ENCODE assay signal across 11 mouse cellular contexts in the genomic region with DNA sequence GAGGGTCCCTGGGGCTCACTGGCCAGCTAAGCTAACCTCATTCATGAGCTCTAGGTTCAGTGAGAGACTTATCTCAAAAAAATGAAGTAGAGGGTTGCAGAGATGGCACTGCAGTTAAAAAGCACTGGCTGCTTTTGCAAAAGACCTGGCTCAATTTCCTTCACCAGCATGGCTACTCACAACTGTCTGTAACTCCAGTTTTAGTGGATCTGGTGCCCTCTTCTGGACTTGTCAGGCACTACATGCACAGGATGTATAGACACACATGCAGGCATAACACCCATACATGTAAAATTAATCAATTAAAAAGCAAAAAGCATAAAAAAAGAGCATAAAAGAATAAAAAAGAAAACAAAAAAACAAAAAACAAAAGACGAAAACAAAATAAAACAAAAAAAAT.
DNase-seq lines count a peak whose midpoint lies in the region; ATAC-seq and TF ChIP-seq lines count a peak whose summit lies in the region.
"Had no signal": no experiment of that assay in that cellular context is flagged by ENCODE, and none has a peak within 500 bp of the region (broad histone marks: within the 10 kb centered on the region; RNA-seq: fewer than 3 reads in every experiment).

No protein-coding gene starts in this region.

- no peaks in the 10 kb centered on the region for H3K36me3 ChIP-seq in liver, embryonic 12.5 days
- no peaks in the 10 kb centered on the region for H3K36me3 ChIP-seq in stomach, postnatal 0 days (ENCODE audit: control insufficient read depth, insufficient read depth, low read length)
- H3K36me3 ChIP-seq: G1E had no signal

- no peak overlapping the region for H3K9ac ChIP-seq in liver, embryonic 12.5 days
- H3K9ac ChIP-seq in stomach, postnatal 0 days (ENCODE audit: low read length), result no peak overlapping the region

- peak; percentile 52 for DNase-seq in embryo, embryonic 10.5 days (ENCODE audit: low spot score)
- DNase-seq in embryo, embryonic 11 days, result no peak
- DNase-seq in liver (peak; percentile 49), R1 (ENCODE audit: low read depth, low spot score) (peak; percentile 75)
- no peak for DNase-seq in stomach, postnatal 0 days (ENCODE audit: low spot score)
- DNase-seq in right cerebral cortex, postnatal 25 days, result no peak
- DNase-seq in urinary bladder, postnatal 25 days (ENCODE audit: low spot score), result no peak
- DNase-seq: midbrain, embryonic 14.5 days; spleen, adult 18-20 months had no signal

- H3K9me3 ChIP-seq in liver, embryonic 12.5 days (replicated peaks), result no peaks in the 10 kb centered on the region
- H3K9me3 ChIP-seq in stomach, postnatal 0 days (ENCODE audit: control insufficient read depth, low read length), result no peaks in the 10 kb centered on the region
- H3K9me3 ChIP-seq: G1E had no signal

- TF ChIP-seq CTCF in stomach, postnatal 0 days (IDR thresholded peaks at IDR 0.05; ENCODE audit: low read depth), result peak; percentile 51

- H3K4me2 ChIP-seq in liver, embryonic 12.5 days, result no peak overlapping the region
- H3K4me2 ChIP-seq in stomach, postnatal 0 days (replicated peaks; ENCODE audit: low read depth), result no peak overlapping the region

- no peak overlapping the region for H3K4me3 ChIP-seq in liver, embryonic 12.5 days
- H3K4me3 ChIP-seq in stomach, postnatal 0 days (ENCODE audit: low read depth, low read length), result no peak overlapping the region

- H3K4me1 ChIP-seq in liver, embryonic 12.5 days, result no peaks in the 10 kb centered on the region
- H3K4me1 ChIP-seq in stomach, postnatal 0 days (replicated peaks; ENCODE audit: control insufficient read depth, insufficient read depth), result no peaks in the 10 kb centered on the region

- WGBS in liver, embryonic 12.5 days (ENCODE audit: insufficient replicate concordance), result 24% methylated on average over 1 of the region's 1 CpGs
- WGBS in stomach, postnatal 0 days, result 67% methylated on average over 1 of the region's 1 CpGs

- TF ChIP-seq EP300 in stomach, postnatal 0 days (optimal IDR thresholded peaks at IDR 0.05), result no peak

- no peak for ATAC-seq in liver, embryonic 12.5 days
- no peak for ATAC-seq in stomach, postnatal 0 days (ENCODE audit: low FRiP score, low TSS enrichment)

- H3K27me3 ChIP-seq in liver, embryonic 12.5 days (replicated peaks), result no peaks in the 10 kb centered on the region
- no peaks in the 10 kb centered on the region for H3K27me3 ChIP-seq in stomach, postnatal 0 days (ENCODE audit: control insufficient read depth, insufficient read depth, low read length)

- no peak overlapping the region for H3K27ac ChIP-seq in liver, embryonic 12.5 days
- H3K27ac ChIP-seq in stomach, postnatal 0 days (replicated peaks), result no peak overlapping the region

Comparison
In these comparisons a context has a peak if more than half of its experiments do, and no peak if none do; other contexts are left out.
1. DNase-seq: peak in embryo, embryonic 10.5 days (single experiment), liver (single experiment) and R1 (single experiment); none in embryo, embryonic 11 days (single experiment), stomach, postnatal 0 days (single experiment), right cerebral cortex, postnatal 25 days (single experiment) and urinary bladder, postnatal 25 days (single experiment).